Mouse (Mus musculus) forebrain, embryonic 14.5 days (tissue): ENCODE results near the gene Scyl3. TPM values are rescaled to one million over a fixed set of nuclear protein-coding genes. Genes with fewer than 3 reads are reported as not detected.

Source experiments
- ATAC-seq: fragments of 200-750 bp; cut with Nextera tagmentation; 2 replicates; pipeline ENCODE4 v1.8.0; 2017; ENCODE audit warnings: mild to moderate bottlenecking, moderate library complexity
- DNase-seq: peaks from one replicate; pipeline ENCODE4 v3.0.0-alpha.2; 2015; ENCODE audit warnings: low spot score
- H3K27ac ChIP-seq: fragments of 300-500 bp; sonication (generic); 2 replicates; pipeline ENCODE4 v1.5.1; 2014; ENCODE audit warnings: low read depth, mild to moderate bottlenecking, control low read depth, low read length, moderate library complexity
- H3K27me3 ChIP-seq: fragments of 300-500 bp; sonication (generic); replicated peaks from 2 replicates; pipeline ENCODE4 v1.6.1; 2014; ENCODE audit warnings: low read length, control low read depth, mixed read lengths; ENCODE audit not compliant: control insufficient read depth, insufficient read depth
- H3K36me3 ChIP-seq: fragments of 300-500 bp; sonication (generic); 2 replicates; pipeline ENCODE4 v1.6.1; 2014; ENCODE audit warnings: low read length, control low read depth; ENCODE audit not compliant: control insufficient read depth, insufficient read depth
- H3K4me1 ChIP-seq: fragments of 300-500 bp; sonication (generic); 2 replicates; pipeline ENCODE4 v1.6.1; 2014; ENCODE audit warnings: antibody characterized with exemption, low read length, control low read depth; ENCODE audit not compliant: control insufficient read depth, insufficient read depth
- H3K4me2 ChIP-seq: fragments of 300-500 bp; sonication (generic); 2 replicates; pipeline ENCODE4 v1.6.1; 2014; ENCODE audit warnings: mild to moderate bottlenecking, control low read depth, low read length
- H3K4me3 ChIP-seq: fragments of 300-500 bp; sonication (generic); 2 replicates; pipeline ENCODE4 v1.5.1; 2014; ENCODE audit warnings: low read depth, low read length, control low read depth
- H3K9ac ChIP-seq: fragments of 300-500 bp; sonication (generic); 2 replicates; pipeline ENCODE4 v1.6.1; 2014; ENCODE audit warnings: mild to moderate bottlenecking, low read length, control low read depth, moderate library complexity
- H3K9me3 ChIP-seq: fragments of 300-500 bp; sonication (generic); replicated peaks from 2 replicates; pipeline ENCODE4 v1.6.1; 2016; ENCODE audit warnings: low read length, control low read depth, mixed read lengths; ENCODE audit not compliant: control insufficient read depth
- WGBS: fragments of 180-500 bp; shearing (Covaris S2); extraction: QIAGEN DNeasy Blood & Tissue Kit; methylation state at CpG from one replicate; pipeline ENCODE4 v1.1.7; 2014; 5-methylcytosine and 5-hydroxymethylcytosine counted together
- polyA plus RNA-seq: library from polyadenylated mRNA; unstranded; fragments of >200 nt; fragmentation: Nextera tagmentation; extraction: Ambion mirVana; gene quantifications from 2 replicates; pipeline ENCODE4 v1.2.1, GENCODE M21; 2014

The Scyl3 gene
- polyA plus RNA-seq, 1 experiment from 2014 or later = 17.5 TPM

GRCm38 (mm10) chr1:163930458-163930794, 1.5 kb downstream of the Scyl3 start:
- peak; percentile 23 for DNase-seq
- no peak overlapping the region for H3K27ac ChIP-seq

GRCm38 (mm10) chr1:163931801-163932200, 2.9 kb downstream of the Scyl3 start:
- Histone ChIP-seq H3K4me2 (no peak overlapping the region), H3K4me1 (peaks cover 6% of the 10 kb centered on the region; the same call in 1 of the 2 replicates), H3K4me3 (no peak overlapping the region), H3K27me3 (no peaks in the 10 kb centered on the region), H3K36me3 (peaks cover 31% of the 10 kb centered on the region), H3K9me3 (no peaks in the 10 kb centered on the region), H3K27ac (no peak overlapping the region), H3K9ac (no peak overlapping the region)
- no peak for ATAC-seq
- no peak for DNase-seq
- WGBS = 83% methylated on average over 8 of the region's 8 CpGs

More at GRCm38 (mm10) chr1:163930458-163930794, 1.5 kb downstream of the Scyl3 start:
- peaks cover 18% of the 10 kb centered on the region for H3K36me3 ChIP-seq
- peak overlapping the region; percentile 77 for H3K4me2 ChIP-seq
- no peaks in the 10 kb centered on the region for H3K27me3 ChIP-seq
- H3K9me3 ChIP-seq = no peaks in the 10 kb centered on the region
- peaks cover 6% of the 10 kb centered on the region; the same call in 1 of the 2 replicates for H3K4me1 ChIP-seq
- ATAC-seq = no peak
- H3K9ac ChIP-seq = peak overlapping the region; percentile 93
- WGBS = 7% methylated on average over 12 of the region's 12 CpGs
- peak overlapping the region; percentile 92 for H3K4me3 ChIP-seq

DNA sequence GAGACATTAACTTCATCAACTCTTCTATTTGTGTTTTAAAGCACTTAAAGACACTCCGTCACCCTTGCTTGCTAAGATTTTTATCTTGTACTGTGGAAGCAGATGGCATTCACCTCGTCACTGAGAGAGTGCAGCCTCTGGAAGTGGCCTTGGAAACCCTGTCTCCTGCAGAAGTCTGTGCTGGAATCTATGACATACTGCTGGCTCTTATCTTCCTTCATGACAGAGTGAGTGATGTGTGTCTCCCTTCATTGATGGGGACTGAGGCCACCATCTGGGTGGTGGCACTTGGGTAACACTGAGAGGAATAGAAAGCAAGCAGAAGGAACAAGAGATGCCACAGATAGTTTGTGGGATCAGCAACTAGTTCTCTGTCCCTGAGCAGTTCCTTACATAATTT, 5.7 kb downstream of the Scyl3 start:
- ATAC-seq = no peak
- Histone ChIP-seq H3K27me3 (no peaks in the 10 kb centered on the region), H3K9ac (no peak overlapping the region), H3K4me3 (no peak overlapping the region), H3K36me3 (peaks cover 51% of the 10 kb centered on the region), H3K4me2 (no peak overlapping the region), H3K9me3 (no peaks in the 10 kb centered on the region), H3K27ac (no peak overlapping the region), H3K4me1 (peaks cover 6% of the 10 kb centered on the region; the same call in 1 of the 2 replicates)
- 98% methylated on average over 2 of the region's 2 CpGs for WGBS
- DNase-seq = no peak

GRCm38 (mm10) chr1:163942056-163942455, 13.2 kb downstream of the Scyl3 start:
- DNase-seq (no peak), ATAC-seq (no peak)
- no peaks in the 10 kb centered on the region for H3K9me3 ChIP-seq
- no peak overlapping the region for H3K27ac ChIP-seq
- no peak overlapping the region for H3K9ac ChIP-seq
- peaks cover 89% of the 10 kb centered on the region for H3K36me3 ChIP-seq
- no peak overlapping the region for H3K4me3 ChIP-seq
- no peaks in the 10 kb centered on the region for H3K27me3 ChIP-seq
- no peaks in the 10 kb centered on the region for H3K4me1 ChIP-seq
- no peak overlapping the region for H3K4me2 ChIP-seq
- WGBS = 72% methylated on average over 6 of the region's 6 CpGs

DNA sequence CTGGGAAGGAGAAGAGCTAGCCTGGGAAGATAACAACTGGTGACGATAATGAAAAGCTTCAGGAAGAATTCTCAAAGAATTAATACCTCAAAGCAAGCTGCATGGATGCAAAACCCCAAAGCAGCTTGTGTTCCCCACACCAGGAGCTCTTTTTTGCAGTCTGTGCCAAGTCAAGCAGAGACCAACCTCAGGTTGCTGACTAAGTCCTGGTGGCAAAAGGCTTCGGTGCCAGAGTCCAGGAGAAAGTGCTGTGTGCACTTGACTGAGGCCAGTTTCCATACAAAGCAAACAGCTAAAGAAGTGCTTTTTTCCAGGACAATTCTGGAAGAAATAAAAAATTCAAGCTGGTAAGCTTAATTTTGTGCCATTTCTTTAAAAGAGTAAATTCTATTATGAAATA, 24.5 kb downstream of the Scyl3 start:
- Histone ChIP-seq H3K27ac (no peak overlapping the region), H3K4me2 (no peak overlapping the region), H3K4me1 (no peaks in the 10 kb centered on the region), H3K36me3 (peaks cover 80% of the 10 kb centered on the region), H3K4me3 (no peak overlapping the region), H3K9me3 (no peaks in the 10 kb centered on the region), H3K9ac (no peak overlapping the region), H3K27me3 (no peaks in the 10 kb centered on the region)
- no peak for DNase-seq
- WGBS = 96% methylated on average over 2 of the region's 2 CpGs
- ATAC-seq = no peak

DNA sequence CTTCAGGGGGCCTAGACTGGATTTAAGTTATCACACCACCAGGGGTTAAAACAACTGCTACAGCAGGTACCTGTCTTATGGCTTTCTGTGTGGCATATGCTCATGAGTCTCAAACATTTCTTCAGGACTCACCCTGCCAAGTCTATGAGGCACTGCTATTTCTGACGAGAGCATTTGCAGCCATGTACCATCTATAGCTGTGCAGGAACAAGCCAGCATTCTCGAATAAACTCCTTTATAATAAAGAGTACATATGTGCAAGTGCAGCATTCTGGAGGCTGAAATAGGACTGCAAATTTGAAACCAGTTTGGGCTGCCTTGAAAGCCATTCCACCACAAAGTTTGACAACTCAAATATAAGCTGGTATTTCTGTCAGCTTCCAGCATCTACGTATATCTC, 29.1 kb downstream of the Scyl3 start:
- H3K9me3 ChIP-seq = no peaks in the 10 kb centered on the region
- no peak for ATAC-seq
- no peak overlapping the region for H3K27ac ChIP-seq
- H3K9ac ChIP-seq = no peak overlapping the region
- no peaks in the 10 kb centered on the region for H3K27me3 ChIP-seq
- H3K4me3 ChIP-seq = no peak overlapping the region
- no peak for DNase-seq
- H3K4me2 ChIP-seq = no peak overlapping the region
- peaks cover 57% of the 10 kb centered on the region for H3K36me3 ChIP-seq
- 91% methylated on average over 3 of the region's 3 CpGs for WGBS
- no peaks in the 10 kb centered on the region for H3K4me1 ChIP-seq

DNA sequence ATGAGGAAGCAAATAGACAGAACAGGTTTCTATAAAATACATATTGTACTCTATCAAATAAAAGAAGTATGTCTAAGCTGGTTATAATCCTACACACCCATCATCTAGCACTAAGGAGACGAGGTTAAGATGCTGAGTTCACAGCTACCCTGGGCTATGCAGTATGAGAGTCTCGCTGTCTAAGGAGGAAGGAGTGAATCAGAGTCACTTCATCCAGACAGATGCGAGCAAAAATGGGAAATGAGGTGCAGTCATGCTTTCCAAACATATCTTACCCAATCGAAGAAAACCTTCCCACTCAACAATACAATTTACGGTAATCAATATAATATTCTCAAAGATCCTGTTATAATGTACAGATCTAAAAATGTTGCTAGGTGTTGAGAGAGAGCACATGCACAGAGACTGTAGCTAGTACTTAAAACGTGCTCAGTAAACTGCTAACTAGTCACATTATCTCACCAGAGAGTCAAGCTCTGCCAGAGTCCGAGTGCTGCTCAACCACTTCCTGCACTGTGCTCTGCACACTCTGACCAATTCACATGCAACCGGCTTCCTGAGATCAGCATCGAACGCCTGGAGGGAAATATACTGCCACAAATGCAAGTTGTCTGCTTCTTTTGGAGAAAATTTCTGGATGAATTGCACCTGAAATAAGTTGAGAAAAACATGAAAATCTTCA, 35.2 kb downstream of the Scyl3 start:
- 93% methylated on average over 10 of the region's 10 CpGs for WGBS
- no peak overlapping the region for H3K27ac ChIP-seq
- ATAC-seq (no peak), DNase-seq (no peak)
- H3K4me3 ChIP-seq = no peak overlapping the region
- no peaks in the 10 kb centered on the region for H3K9me3 ChIP-seq
- peaks cover 32% of the 10 kb centered on the region for H3K36me3 ChIP-seq
- H3K4me2 ChIP-seq = no peak overlapping the region
- no peak overlapping the region for H3K9ac ChIP-seq
- no peaks in the 10 kb centered on the region for H3K27me3 ChIP-seq
- H3K4me1 ChIP-seq = no peaks in the 10 kb centered on the region

DNA sequence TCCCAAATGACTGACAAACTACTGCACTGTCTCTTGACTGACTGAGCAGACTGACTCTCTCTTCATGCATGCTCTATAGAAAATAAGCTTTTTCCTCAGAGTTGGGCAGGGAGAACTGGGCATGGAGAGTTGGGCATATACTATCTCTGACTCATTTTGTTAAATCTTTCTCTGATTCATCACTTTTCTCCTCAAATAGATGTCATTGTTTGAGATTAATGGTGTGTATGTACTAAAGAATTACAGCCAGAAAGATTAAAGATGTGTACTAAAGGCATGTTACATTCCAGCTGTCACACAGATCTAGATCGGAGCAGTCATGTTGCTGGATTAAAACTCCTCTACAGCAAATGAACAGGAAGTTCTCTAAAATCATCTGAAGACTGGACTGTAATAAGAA, 45.6 kb downstream of the Scyl3 start:
- H3K9ac ChIP-seq = no peak overlapping the region
- no peak for ATAC-seq
- H3K27me3 ChIP-seq = no peaks in the 10 kb centered on the region
- DNase-seq = no peak
- no peak overlapping the region for H3K27ac ChIP-seq
- WGBS = 95% methylated on average over 1 of the region's 1 CpGs
- H3K36me3 ChIP-seq = peaks cover 9% of the 10 kb centered on the region
- H3K9me3 ChIP-seq = no peaks in the 10 kb centered on the region
- H3K4me2 ChIP-seq = no peak overlapping the region
- H3K4me3 ChIP-seq = no peak overlapping the region
- H3K4me1 ChIP-seq = no peaks in the 10 kb centered on the region

- H3K36me3 ChIP-seq = peaks cover 13% of the 10 kb centered on the region
- DNase-seq = no peak
- no peaks in the 10 kb centered on the region for H3K4me1 ChIP-seq
- ATAC-seq = no peak
- H3K27me3 ChIP-seq = no peaks in the 10 kb centered on the region
- no peak overlapping the region for H3K4me3 ChIP-seq
- no peak overlapping the region for H3K27ac ChIP-seq
- WGBS = 93% methylated on average over 2 of the region's 2 CpGs
- H3K4me2 ChIP-seq = no peak overlapping the region
- H3K9ac ChIP-seq = no peak overlapping the region
- no peaks in the 10 kb centered on the region for H3K9me3 ChIP-seq
Observed at GRCm38 (mm10) chr1:163975088-163975487, 46.2 kb downstream of the Scyl3 start.
